Mouse (Mus musculus) urinary bladder, postnatal 0 days (tissue): ENCODE data around the gene Gm44596. TPM values are rescaled to one million over a fixed set of nuclear protein-coding genes. Genes with fewer than 3 reads are reported as not detected.

Experiments used
- polyA plus RNA-seq: library from polyadenylated mRNA; unstranded; fragments of >200 nt; fragmentation: Nextera tagmentation; extraction: Ambion mirVana; gene quantifications from 2 replicates; pipeline ENCODE4 v1.2.1, GENCODE M21; 2015

Gm44596 gene
- polyA plus RNA-seq: not detected in 2 replicates

GRCm38 (mm10) chr6:128375192-128375591, at the start of gene Gm44596, which contains the start of gene Tex52:
Gene Gm44596 (plus strand): TSS chr6:128375503.
Gene Tex52 (plus strand): TSS chr6:128375456.

GRCm38 (mm10) chr6:128355726-128356416, 19.4 kb upstream of the Gm44596 start, which contains the start of gene Tulp3:
Gene Tulp3 (minus strand): TSS chr6:128355851.

GRCm38 (mm10) chr6:128362381-128363006, 12.8 kb upstream of the Gm44596 start, which contains the start of the genes Rhno1 and Foxm1:
Gene Rhno1 (minus strand): TSS chr6:128362911.
Gene Foxm1 (plus strand): TSS chr6:128362967.

GRCm38 (mm10) chr6:128398996-128399395, 23.7 kb downstream of the Gm44596 start, which contains the start of gene Nrip2:
Gene Nrip2 (plus strand): TSS chr6:128399296.

GRCm38 (mm10) chr6:128424269-128425019, 49.1 kb downstream of the Gm44596 start, which contains the start of gene Itfg2:
Gene Itfg2 (minus strand): TSS chr6:128424931.

GRCm38 (mm10) chr6:128438317-128438870, 63.1 kb downstream of the Gm44596 start, which contains the start of gene Fkbp4:
Gene Fkbp4 (minus strand): TSS chr6:128438677.

Other genes with a start within 250 kb of the Gm44596 start
- gene Tspan9, start 231.9 kb upstream of the Gm44596 start, polyA plus RNA-seq: 153 and 176 TPM in 2 replicates
- gene Tead4, start 74.7 kb upstream of the Gm44596 start, polyA plus RNA-seq: 2.4 and 4.3 TPM in 2 replicates
- gene Tulp3, start 19.7 kb upstream of the Gm44596 start, polyA plus RNA-seq: 10.8 and 13.1 TPM in 2 replicates
- 42.8 and 47.6 TPM in 2 replicates for gene Rhno1, start 12.6 kb upstream of the Gm44596 start, polyA plus RNA-seq
- 5.6 and 9.6 TPM in 2 replicates for gene Foxm1, start 12.5 kb upstream of the Gm44596 start, polyA plus RNA-seq
- gene Tex52, start within 50 bp of the Gm44596 start, polyA plus RNA-seq: 0.13 TPM in 1 of 2 replicates, not detected in the other
- gene Nrip2, start 23.8 kb downstream of the Gm44596 start, polyA plus RNA-seq: 1.2 and 1.7 TPM in 2 replicates
- gene Itfg2, start 49.4 kb downstream of the Gm44596 start, polyA plus RNA-seq: 13.5 and 16.7 TPM in 2 replicates
- 116 and 137 TPM in 2 replicates for gene Fkbp4, start 63.2 kb downstream of the Gm44596 start, polyA plus RNA-seq
- gene Pzp, start 151.2 kb downstream of the Gm44596 start, polyA plus RNA-seq: 0.15 and 1.6 TPM in 2 replicates
- gene A2ml1, start 206.1 kb downstream of the Gm44596 start, polyA plus RNA-seq: not detected in 2 replicates
- gene Klrb1a, start 248.0 kb downstream of the Gm44596 start, polyA plus RNA-seq: not detected in 2 replicates